Mouse (Mus musculus): ENCODE measurements around the gene Cdan1.

GRCm38 (mm10) chr2:120850424-120851082 lies 625 bp upstream of the Cdan1 start, which contains the start of gene Ttbk2:
- TF ChIP-seq POLR2A (IDR thresholded peaks at IDR 0.05; ENCODE audit: control insufficient read depth, low read depth, low read length) (peak; percentile 98), CTCF (IDR thresholded peaks at IDR 0.05; ENCODE audit: control insufficient read depth, insufficient read depth, insufficient replicate concordance, low read depth, low read length) (no peak)
